Mouse (Mus musculus) NIH3T3 (cell line): Measurements from ENCODE around the gene Cdk4.
"Not testable (repeated sequence)": the region's sequence is repeated elsewhere in the genome, so short reads cannot be mapped to it uniquely, and the experiment has no call there.

Source experiments
- DNase-seq: peaks from one replicate; pipeline ENCODE4 v3.0.0-alpha.2; 2012; ENCODE audit warnings: low read depth

The Cdk4 gene

GRCm38 (mm10) chr10:127058161-127058560 is 5.2 kb upstream of the Cdk4 start:
- DNase-seq: peak; percentile 86

GRCm38 (mm10) chr10:127058708-127059107 is 4.6 kb upstream of the Cdk4 start:
- DNase-seq: no peak

- DNase-seq: peak; percentile 35
These were observed 4.0 kb upstream of the Cdk4 start for GRCm38 (mm10) chr10:127059174-127059967.

- peak; percentile 70 for DNase-seq
These were observed 3.1 kb upstream of the Cdk4 start, which contains the start of gene March9 for GRCm38 (mm10) chr10:127059968-127060916. Gene March9 (minus strand): TSS chr10:127060184.

- no peak for DNase-seq
These were observed 2.2 kb upstream of the Cdk4 start for GRCm38 (mm10) chr10:127061085-127061484.

- DNase-seq: no peak
These were observed 1.8 kb upstream of the Cdk4 start for GRCm38 (mm10) chr10:127061513-127061912.

GRCm38 (mm10) chr10:127062101-127062500 is 1.2 kb upstream of the Cdk4 start:
- not testable (repeated sequence) for DNase-seq

- DNase-seq: peak; percentile 73
These were observed 831 bp upstream of the Cdk4 start for GRCm38 (mm10) chr10:127062503-127062902.

GRCm38 (mm10) chr10:127063913-127064870 is 858 bp downstream of the Cdk4 start:
- peak; percentile 53 for DNase-seq

- no peak for DNase-seq
These were observed 2.6 kb downstream of the Cdk4 start for GRCm38 (mm10) chr10:127065981-127066380.

- no peak for DNase-seq
These were observed 3.2 kb downstream of the Cdk4 start for GRCm38 (mm10) chr10:127066519-127067018.

- peak; percentile 41 for DNase-seq
These were observed 5.2 kb downstream of the Cdk4 start for GRCm38 (mm10) chr10:127068360-127069038.

- DNase-seq: peak; percentile 55
These were observed 6.2 kb downstream of the Cdk4 start for GRCm38 (mm10) chr10:127069281-127070189.

- peak; percentile 98 for DNase-seq
These were observed 7.1 kb downstream of the Cdk4 start, which contains the start of gene Tspan31 for GRCm38 (mm10) chr10:127070190-127071121. Gene Tspan31 (minus strand): TSS chr10:127070264.

- DNase-seq: peak; percentile 24
These were observed 7.9 kb downstream of the Cdk4 start for GRCm38 (mm10) chr10:127071203-127071602.

- DNase-seq: not testable (repeated sequence)
These were observed 8.9 kb downstream of the Cdk4 start for GRCm38 (mm10) chr10:127072270-127072669.

GRCm38 (mm10) chr10:127072969-127073368 is 9.6 kb downstream of the Cdk4 start:
- not testable (repeated sequence) for DNase-seq

GRCm38 (mm10) chr10:127073981-127074380 is 10.6 kb downstream of the Cdk4 start:
- DNase-seq: peak; percentile 91
